Mouse (Mus musculus) lung, embryonic 16.5 days (tissue): ENCODE results near the gene Kat8. TPM values are rescaled to one million over a fixed set of nuclear protein-coding genes. Genes with fewer than 3 reads are reported as not detected.

ENCODE experiments used
- ATAC-seq: fragments of 200-750 bp; cut with Nextera tagmentation; 2 replicates; pipeline ENCODE4 v1.8.0; 2017; ENCODE audit warnings: low read depth, mild to moderate bottlenecking, moderate library complexity
- H3K27ac ChIP-seq: fragments of 300-500 bp; sonication (generic); 2 replicates; pipeline ENCODE4 v1.5.1; 2014; ENCODE audit warnings: mild to moderate bottlenecking, control low read depth, low read length
- H3K27me3 ChIP-seq: fragments of 300-500 bp; sonication (generic); 2 replicates; pipeline ENCODE4 v1.6.1; 2014; ENCODE audit warnings: low read depth, low read length, mixed read lengths; ENCODE audit not compliant: control insufficient read depth, insufficient read depth
- H3K36me3 ChIP-seq: fragments of 300-500 bp; sonication (generic); 2 replicates; pipeline ENCODE4 v1.6.1; 2014; ENCODE audit warnings: low read length; ENCODE audit not compliant: control insufficient read depth, insufficient read depth
- H3K4me1 ChIP-seq: fragments of 300-500 bp; sonication (generic); replicated peaks from 2 replicates; pipeline ENCODE4 v1.6.1; 2014; ENCODE audit warnings: low read length, mixed read lengths; ENCODE audit not compliant: control insufficient read depth, insufficient read depth
- H3K4me2 ChIP-seq: fragments of 300-500 bp; sonication (generic); 2 replicates; pipeline ENCODE4 v1.6.1; 2014; ENCODE audit warnings: low read depth, low read length, control low read depth
- H3K4me3 ChIP-seq: fragments of 300-500 bp; sonication (generic); 2 replicates; pipeline ENCODE4 v1.5.1; 2014; ENCODE audit warnings: mild to moderate bottlenecking, low read length, control low read depth
- H3K9ac ChIP-seq: fragments of 300-500 bp; sonication (generic); 2 replicates; pipeline ENCODE4 v1.6.1; 2014; ENCODE audit warnings: low read length, control low read depth
- H3K9me3 ChIP-seq: fragments of 300-500 bp; sonication (generic); 2 replicates; pipeline ENCODE4 v1.6.1; 2016; ENCODE audit warnings: low read length; ENCODE audit not compliant: control insufficient read depth
- WGBS: fragments of 180-500 bp; shearing (Covaris S2); extraction: QIAGEN DNeasy Blood & Tissue Kit; methylation state at CpG from one replicate; pipeline ENCODE4 v1.1.7; 2014; 5-methylcytosine and 5-hydroxymethylcytosine counted together
- polyA plus RNA-seq: library from polyadenylated mRNA; unstranded; fragments of >200 nt; fragmentation: Nextera tagmentation; extraction: Ambion mirVana; gene quantifications from 2 replicates; pipeline ENCODE4 v1.2.1, GENCODE M21; 2015

The Kat8 gene
- polyA plus RNA-seq, 1 experiment from 2014 or later, result 38.9 TPM

DNA sequence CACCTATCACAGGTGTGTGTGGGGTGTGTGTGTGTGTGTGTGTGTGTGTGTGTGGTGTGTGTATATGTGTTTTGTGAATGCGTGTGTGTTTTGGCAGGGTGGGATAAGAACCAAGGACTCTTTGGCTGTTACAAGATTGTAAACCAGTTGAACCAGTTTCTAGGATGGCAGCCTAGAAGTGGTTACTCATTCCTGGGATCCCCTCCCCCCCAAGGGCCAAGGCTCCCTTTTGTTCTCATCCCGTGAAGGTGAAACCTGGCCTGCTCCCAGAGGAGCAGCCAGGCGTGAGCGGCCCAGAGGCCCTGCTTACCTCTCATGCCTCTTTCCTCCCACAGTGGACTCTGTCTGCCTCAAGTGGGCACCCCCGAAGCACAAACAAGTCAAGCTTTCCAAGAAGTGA, 12.9 kb downstream of the Kat8 start:
- peaks cover 26% of the 10 kb centered on the region for H3K4me1 ChIP-seq
- no peak overlapping the region for H3K4me3 ChIP-seq
- 62% methylated on average over 5 of the region's 5 CpGs for WGBS
- peaks cover 12% of the 10 kb centered on the region for H3K36me3 ChIP-seq
- ATAC-seq, result peak; percentile 88
- H3K4me2 ChIP-seq, result peak overlapping the region; percentile 42; the same call in 1 of the 2 replicates
- no peak overlapping the region for H3K9ac ChIP-seq
- no peaks in the 10 kb centered on the region for H3K9me3 ChIP-seq
- peak overlapping the region; percentile 94 for H3K27ac ChIP-seq
- H3K27me3 ChIP-seq, result no peaks in the 10 kb centered on the region

DNA sequence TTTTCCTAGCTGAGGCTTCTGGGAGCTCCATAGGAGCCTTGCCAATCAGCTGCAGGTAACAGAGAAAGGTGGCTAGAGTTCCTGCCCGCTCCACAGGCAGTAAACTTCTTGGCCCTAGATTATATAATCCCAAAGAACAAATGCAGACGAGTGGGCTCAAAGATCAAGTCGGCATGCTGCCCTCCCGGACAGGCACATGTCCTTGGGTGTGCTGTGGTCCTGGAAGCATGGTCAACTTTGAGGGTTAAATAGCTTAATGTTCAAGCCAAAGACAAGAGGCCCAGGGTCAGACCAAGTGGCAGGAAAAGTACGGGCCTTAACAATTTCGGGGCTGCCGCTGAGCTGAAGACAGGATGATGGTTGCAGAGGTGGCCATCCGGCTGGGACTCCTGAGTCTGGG, 13.8 kb downstream of the Kat8 start:
- Histone ChIP-seq H3K36me3 (peaks cover 12% of the 10 kb centered on the region), H3K4me2 (peak overlapping the region; percentile 42), H3K4me3 (peak overlapping the region; percentile 15), H3K4me1 (peaks cover 28% of the 10 kb centered on the region), H3K27me3 (no peaks in the 10 kb centered on the region), H3K9me3 (no peaks in the 10 kb centered on the region), H3K9ac (peak overlapping the region; percentile 44), H3K27ac (peak overlapping the region; percentile 94)
- WGBS, result 58% methylated on average over 8 of the region's 8 CpGs
- no peak for ATAC-seq

DNA sequence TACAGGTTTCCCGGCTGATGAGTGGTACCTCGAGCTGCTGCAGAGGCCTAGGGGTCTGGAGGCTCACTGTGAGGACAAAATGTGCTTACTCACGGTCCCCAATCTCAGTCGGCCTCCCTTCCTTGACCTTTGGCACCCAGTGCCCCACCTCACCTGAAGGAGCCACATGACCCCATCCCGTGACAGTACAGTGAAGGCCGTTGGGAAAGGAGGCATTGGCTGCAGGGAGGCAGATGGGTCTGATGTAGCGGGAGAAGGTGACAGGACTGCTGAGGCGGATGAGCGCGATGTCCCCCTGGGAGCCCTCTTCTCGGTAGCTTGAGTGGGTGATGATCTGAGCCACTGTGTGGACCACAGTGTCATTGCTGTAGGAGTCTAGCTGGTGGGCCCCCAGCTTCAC, 14.5 kb downstream of the Kat8 start:
- 70% methylated on average over 11 of the region's 11 CpGs for WGBS
- Histone ChIP-seq H3K27me3 (no peaks in the 10 kb centered on the region), H3K9ac (peak overlapping the region; percentile 30), H3K4me2 (peak overlapping the region; percentile 42), H3K4me3 (peak overlapping the region; percentile 15), H3K9me3 (no peaks in the 10 kb centered on the region), H3K4me1 (peaks cover 35% of the 10 kb centered on the region), H3K27ac (peak overlapping the region; percentile 94), H3K36me3 (peaks cover 12% of the 10 kb centered on the region)
- no peak for ATAC-seq

DNA sequence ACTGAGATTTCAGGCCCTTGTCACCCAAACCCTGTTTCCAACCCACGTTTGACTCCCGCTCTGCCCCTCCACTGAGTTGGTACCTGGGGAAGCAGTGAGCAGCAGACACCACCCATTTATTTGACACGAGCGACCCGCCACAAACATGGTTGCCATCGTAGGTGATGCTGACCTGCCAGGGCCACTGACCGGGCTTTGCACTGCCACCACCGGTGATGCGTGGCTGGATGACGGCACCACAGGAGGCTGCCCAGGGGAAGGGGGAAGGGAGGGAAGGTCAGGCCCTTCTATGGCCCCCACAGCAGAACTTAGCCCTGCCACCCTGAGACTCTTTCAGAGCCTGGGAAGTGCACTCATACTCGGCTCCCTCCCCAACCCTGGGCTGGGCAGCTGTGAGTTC, 15.4 kb downstream of the Kat8 start:
- Histone ChIP-seq H3K4me1 (peaks cover 38% of the 10 kb centered on the region), H3K4me2 (peak overlapping the region; percentile 42), H3K36me3 (peaks cover 12% of the 10 kb centered on the region), H3K27ac (peak overlapping the region; percentile 94), H3K9ac (peak overlapping the region; percentile 75), H3K27me3 (no peaks in the 10 kb centered on the region), H3K9me3 (no peaks in the 10 kb centered on the region), H3K4me3 (peak overlapping the region; percentile 55)
- 78% methylated on average over 11 of the region's 11 CpGs for WGBS
- no peak for ATAC-seq

DNA sequence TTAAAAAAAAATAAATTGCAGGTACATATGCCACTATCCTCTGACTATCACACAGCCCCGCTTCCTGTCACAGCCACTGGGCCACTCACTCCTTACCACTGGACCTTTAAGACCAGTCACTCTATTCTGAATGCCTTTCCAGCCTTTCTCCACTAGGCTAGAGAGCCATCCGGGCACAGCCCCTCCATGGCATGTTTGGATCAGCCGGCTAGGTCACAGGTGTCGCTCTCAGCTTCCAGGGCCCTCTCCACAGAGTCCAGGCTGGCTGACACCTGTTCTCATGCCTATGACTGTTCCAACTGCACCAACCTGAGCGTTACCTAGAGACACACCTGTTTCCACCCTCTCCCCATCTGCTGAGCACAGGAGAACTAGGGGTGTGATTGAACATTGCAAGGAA, 16.3 kb downstream of the Kat8 start:
- 35% methylated on average over 5 of the region's 5 CpGs for WGBS
- H3K36me3 ChIP-seq, result peaks cover 12% of the 10 kb centered on the region
- H3K4me1 ChIP-seq, result peaks cover 40% of the 10 kb centered on the region
- no peaks in the 10 kb centered on the region for H3K27me3 ChIP-seq
- H3K27ac ChIP-seq, result peak overlapping the region; percentile 86
- H3K9ac ChIP-seq, result peak overlapping the region; percentile 75
- no peak for ATAC-seq
- H3K4me2 ChIP-seq, result peak overlapping the region; percentile 42
- peak overlapping the region; percentile 55 for H3K4me3 ChIP-seq
- no peaks in the 10 kb centered on the region for H3K9me3 ChIP-seq

DNA sequence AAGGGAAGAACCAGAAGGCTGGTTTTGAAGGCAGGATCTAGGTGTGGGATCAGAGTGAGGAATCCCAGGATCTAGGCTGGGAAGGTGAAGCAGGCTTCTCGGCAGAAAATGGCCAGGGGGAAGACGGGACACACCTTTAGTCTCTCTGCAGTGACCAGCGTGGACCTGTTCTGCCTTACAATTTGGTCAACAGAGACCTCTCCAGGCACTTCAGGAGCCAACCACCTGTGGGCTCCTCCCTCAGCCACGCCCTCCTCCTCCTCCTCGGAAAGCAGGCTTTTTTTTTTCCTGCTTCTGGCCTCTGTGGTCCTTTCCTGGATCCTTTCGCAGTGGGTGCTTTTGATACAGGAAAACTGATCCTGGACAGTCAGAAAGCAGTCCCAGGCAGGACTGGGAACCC, 17.6 kb downstream of the Kat8 start, which contains the start of gene Prss8:
Gene Prss8 (minus strand): TSS at position 182 of the 400 bp plus-strand sequence.
- Histone ChIP-seq H3K27ac (peak within 1 kb of the TSS; percentile 95), H3K4me1 (peaks cover 47% of the 10 kb centered on the region)

DNA sequence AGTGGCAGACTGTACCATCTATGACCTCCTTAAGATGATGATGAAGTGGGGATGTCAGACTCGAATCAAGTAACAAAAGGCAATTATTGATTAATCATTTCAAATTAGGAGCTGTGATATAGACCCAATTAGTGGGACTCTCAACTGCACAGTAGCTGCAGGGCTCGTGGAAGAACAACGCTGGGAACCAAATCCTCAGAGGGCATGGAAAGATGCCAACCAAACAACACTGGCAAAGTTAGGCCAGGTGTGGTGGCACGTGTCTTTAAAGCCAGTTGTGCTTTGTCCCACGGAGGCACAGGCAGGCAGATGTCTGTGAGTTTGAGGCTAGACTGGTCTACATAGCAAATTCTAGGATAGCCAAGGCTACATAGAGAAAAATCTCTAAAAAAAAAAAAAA, 18.3 kb downstream of the Kat8 start:
- H3K27ac ChIP-seq, result peak overlapping the region; percentile 95
- no peak overlapping the region for H3K9ac ChIP-seq
- H3K4me1 ChIP-seq, result peaks cover 49% of the 10 kb centered on the region
- no peak for ATAC-seq
- WGBS, result 67% methylated on average over 5 of the region's 5 CpGs
- 0 out of 2 replicates have a peak overlapping the region, but pooled peaks have one; percentile 26 for H3K4me2 ChIP-seq
- H3K9me3 ChIP-seq, result no peaks in the 10 kb centered on the region
- H3K36me3 ChIP-seq, result peaks cover 10% of the 10 kb centered on the region
- no peak overlapping the region for H3K4me3 ChIP-seq
- H3K27me3 ChIP-seq, result no peaks in the 10 kb centered on the region

More for the DNA sequence above, 17.6 kb downstream of the Kat8 start, which contains the start of gene Prss8:
- H3K36me3 ChIP-seq, result peaks cover 11% of the 10 kb centered on the region
- H3K27me3 ChIP-seq, result no peaks in the 10 kb centered on the region
- ATAC-seq, result peak; percentile 31; the same call in 1 of the 2 replicates
- peak within 1 kb of the TSS; percentile 55 for H3K4me3 ChIP-seq
- H3K9ac ChIP-seq, result peak within 1 kb of the TSS; percentile 75
- 21% methylated on average over 6 of the region's 6 CpGs for WGBS
- no peaks in the 10 kb centered on the region for H3K9me3 ChIP-seq
- peak within 1 kb of the TSS; percentile 42 for H3K4me2 ChIP-seq

DNA sequence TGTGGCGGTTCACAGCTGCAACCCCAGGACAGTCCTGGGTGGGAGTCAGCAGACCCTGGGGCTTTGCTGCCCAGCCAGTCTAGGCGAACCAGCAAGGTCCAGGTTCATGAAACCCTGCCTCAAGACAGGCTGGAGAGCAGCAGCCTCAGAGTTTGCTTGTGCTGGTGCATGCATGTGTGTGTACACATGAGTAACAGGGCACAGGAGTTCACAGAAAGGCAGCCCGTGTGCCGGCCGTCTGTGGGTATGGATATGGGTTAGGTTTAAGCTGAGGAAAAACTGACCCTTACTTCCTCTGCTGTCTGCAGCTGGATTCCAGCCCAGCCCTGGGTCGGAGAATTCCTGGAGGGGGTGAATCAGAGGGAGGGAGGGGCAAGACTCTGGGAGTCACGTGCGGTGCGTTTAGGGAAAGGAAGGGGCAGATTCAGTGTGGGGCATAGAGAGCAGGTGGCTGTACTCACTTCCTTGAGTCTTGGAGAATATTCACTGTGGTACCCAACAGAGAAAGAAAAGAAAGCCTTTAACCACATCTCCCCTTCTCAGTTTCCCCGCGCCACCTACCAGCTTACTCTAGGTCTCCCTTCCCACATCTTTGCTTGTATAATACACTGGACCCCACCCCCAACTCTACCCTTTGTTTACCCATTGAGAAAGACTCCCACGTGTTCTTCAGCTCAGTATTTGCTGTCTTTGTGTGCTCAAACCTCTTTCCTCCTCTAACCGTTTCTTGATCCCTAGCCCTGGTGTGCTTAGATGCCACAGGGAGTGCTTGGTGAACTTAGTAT, 19.2 kb downstream of the Kat8 start:
- peak overlapping the region; percentile 9; the same call in 1 of the 2 replicates for H3K4me3 ChIP-seq
- peak overlapping the region; percentile 52 for H3K9ac ChIP-seq
- WGBS, result 22% methylated on average over 13 of the region's 13 CpGs
- H3K4me2 ChIP-seq, result peak overlapping the region; percentile 42
- peaks cover 47% of the 10 kb centered on the region for H3K4me1 ChIP-seq
- ATAC-seq, result peak; percentile 37
- peak overlapping the region; percentile 95 for H3K27ac ChIP-seq
- no peaks in the 10 kb centered on the region for H3K27me3 ChIP-seq
- peaks cover 5% of the 10 kb centered on the region for H3K36me3 ChIP-seq
- H3K9me3 ChIP-seq, result no peaks in the 10 kb centered on the region

DNA sequence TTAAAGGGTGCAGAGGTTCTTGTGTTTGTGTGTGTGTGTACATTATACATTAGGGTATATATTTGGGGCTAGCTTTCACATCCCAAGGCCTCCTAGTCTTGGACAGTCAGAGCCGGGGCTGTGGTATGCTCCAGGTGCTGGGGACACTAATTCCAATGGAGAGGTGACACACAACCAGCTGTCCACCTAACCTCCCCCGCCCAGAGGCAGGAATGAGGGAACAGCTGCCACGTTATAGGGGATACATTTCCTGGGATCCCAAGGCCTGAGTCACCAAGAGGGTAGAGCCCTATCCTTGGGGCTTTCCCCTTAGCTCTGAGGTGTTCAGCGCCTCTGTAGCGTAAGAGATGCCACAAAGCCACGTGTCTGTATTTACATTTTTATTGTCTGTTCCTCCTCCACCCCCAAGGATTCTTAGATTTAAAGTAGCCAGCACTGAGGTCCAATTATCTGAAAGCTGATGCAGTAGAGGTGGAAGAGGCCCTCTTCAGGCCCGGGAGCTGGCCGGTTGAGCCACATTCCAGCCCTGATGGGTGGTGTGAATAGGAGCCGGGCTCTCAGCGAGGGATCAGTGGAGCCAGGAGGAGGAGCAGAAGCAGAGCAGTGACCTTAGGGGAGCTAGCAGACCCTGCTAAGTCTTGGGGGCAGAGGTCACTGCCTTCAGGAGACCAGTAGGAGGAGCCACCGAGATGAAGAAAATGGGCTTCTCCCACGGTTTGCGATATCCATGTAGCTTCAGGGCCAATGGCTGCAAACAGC, 20.1 kb downstream of the Kat8 start:
- H3K4me2 ChIP-seq, result peak overlapping the region; percentile 42
- H3K36me3 ChIP-seq, result no peaks in the 10 kb centered on the region; the same call in 1 of the 2 replicates
- H3K9me3 ChIP-seq, result no peaks in the 10 kb centered on the region
- H3K4me1 ChIP-seq, result peaks cover 39% of the 10 kb centered on the region
- H3K9ac ChIP-seq, result peak overlapping the region; percentile 52
- peak overlapping the region; percentile 9; the same call in 1 of the 2 replicates for H3K4me3 ChIP-seq
- H3K27me3 ChIP-seq, result no peaks in the 10 kb centered on the region
- ATAC-seq, result peak; percentile 34
- WGBS, result 16% methylated on average over 13 of the region's 13 CpGs
- H3K27ac ChIP-seq, result peak overlapping the region; percentile 95
